Mouse (Mus musculus): ENCODE measurements around the gene Ano6. TPM values are rescaled to one million over a fixed set of nuclear protein-coding genes. Genes with fewer than 3 reads are reported as not detected.
A peak's percentile ranks its signal among the peaks of the same experiment; 100 is the strongest.

The Ano6 gene
- polyA plus RNA-seq, 1 experiment from 2014 or later: 66.2 TPM

GRCm38 (mm10) chr15:95791141-95791791, 623 bp downstream of the Ano6 start:
- H3K27me3 ChIP-seq (replicated peaks; ENCODE audit: control insufficient read depth, insufficient read depth, low read length): no peaks in the 10 kb centered on the region
- H3K4me2 ChIP-seq (ENCODE audit: low read length): peak overlapping the region; percentile 86
- 1% methylated on average over 31 of the region's 32 CpGs for WGBS
- H3K4me1 ChIP-seq (replicated peaks; ENCODE audit: control insufficient read depth, insufficient read depth, low read length): peaks cover 44% of the 10 kb centered on the region
- no peaks in the 10 kb centered on the region for H3K9me3 ChIP-seq (ENCODE audit: control insufficient read depth, low read length)
- peak overlapping the region; percentile 94 for H3K9ac ChIP-seq (ENCODE audit: low read length)
- DNase-seq (ENCODE audit: low spot score) (peak; percentile 67), ATAC-seq (replicated peaks; ENCODE audit: low FRiP score, low TSS enrichment, low read depth) (peak; percentile 32; the same call in 1 of the 2 replicates)
- peak overlapping the region; percentile 73 for H3K4me3 ChIP-seq (ENCODE audit: low read depth, low read length)
- no peaks in the 10 kb centered on the region; the same call in 1 of the 2 replicates for H3K36me3 ChIP-seq (ENCODE audit: control insufficient read depth, insufficient read depth, low read length)
- peak overlapping the region; percentile 85 for H3K27ac ChIP-seq (ENCODE audit: low read depth)

GRCm38 (mm10) chr15:95791855-95792254, 1.2 kb downstream of the Ano6 start:
- H3K4me1 ChIP-seq (replicated peaks; ENCODE audit: control insufficient read depth, insufficient read depth, low read length): peaks cover 44% of the 10 kb centered on the region
- H3K4me3 ChIP-seq (ENCODE audit: low read depth, low read length): peak overlapping the region; percentile 73
- no peak overlapping the region; the same call in 1 of the 2 replicates for H3K9ac ChIP-seq (ENCODE audit: low read length)
- no peak for DNase-seq (ENCODE audit: low spot score)
- peak overlapping the region; percentile 3; the same call in 1 of the 2 replicates for H3K27ac ChIP-seq (ENCODE audit: low read depth)
- no peaks in the 10 kb centered on the region for H3K9me3 ChIP-seq (ENCODE audit: control insufficient read depth, low read length)
- no peak for ATAC-seq (replicated peaks; ENCODE audit: low FRiP score, low TSS enrichment, low read depth)
- WGBS: 36% methylated on average over 5 of the region's 5 CpGs
- H3K4me2 ChIP-seq (ENCODE audit: low read length): peak overlapping the region; percentile 86
- H3K27me3 ChIP-seq (replicated peaks; ENCODE audit: control insufficient read depth, insufficient read depth, low read length): no peaks in the 10 kb centered on the region
- H3K36me3 ChIP-seq (ENCODE audit: control insufficient read depth, insufficient read depth, low read length): no peaks in the 10 kb centered on the region; the same call in 1 of the 2 replicates

- Histone ChIP-seq H3K27me3 (replicated peaks; ENCODE audit: control insufficient read depth, insufficient read depth, low read length) (no peaks in the 10 kb centered on the region), H3K4me1 (replicated peaks; ENCODE audit: control insufficient read depth, insufficient read depth, low read length) (peaks cover 48% of the 10 kb centered on the region), H3K27ac (ENCODE audit: low read depth) (peak overlapping the region; percentile 3; the same call in 1 of the 2 replicates), H3K4me3 (ENCODE audit: low read depth, low read length) (peak overlapping the region; percentile 73), H3K36me3 (ENCODE audit: control insufficient read depth, insufficient read depth, low read length) (no peaks in the 10 kb centered on the region; the same call in 1 of the 2 replicates), H3K4me2 (ENCODE audit: low read length) (peak overlapping the region; percentile 86), H3K9me3 (ENCODE audit: control insufficient read depth, low read length) (no peaks in the 10 kb centered on the region), H3K9ac (ENCODE audit: low read length) (no peak overlapping the region)
- DNase-seq (ENCODE audit: low spot score): no peak
- WGBS: 75% methylated on average over 25 of the region's 25 CpGs
- ATAC-seq (replicated peaks; ENCODE audit: low FRiP score, low TSS enrichment, low read depth): no peak
Measured at GRCm38 (mm10) chr15:95792261-95793260, 1.9 kb downstream of the Ano6 start.

GRCm38 (mm10) chr15:95793748-95794491, 3.3 kb downstream of the Ano6 start:
- no peaks in the 10 kb centered on the region for H3K27me3 ChIP-seq (replicated peaks; ENCODE audit: control insufficient read depth, insufficient read depth, low read length)
- H3K9ac ChIP-seq (ENCODE audit: low read length): no peak overlapping the region
- no peak overlapping the region for H3K4me2 ChIP-seq (ENCODE audit: low read length)
- H3K9me3 ChIP-seq (ENCODE audit: control insufficient read depth, low read length): no peaks in the 10 kb centered on the region
- 81% methylated on average over 9 of the region's 9 CpGs for WGBS
- H3K4me3 ChIP-seq (ENCODE audit: low read depth, low read length): no peak overlapping the region
- DNase-seq (ENCODE audit: low spot score) (no peak), ATAC-seq (replicated peaks; ENCODE audit: low FRiP score, low TSS enrichment, low read depth) (no peak)
- no peak overlapping the region for H3K27ac ChIP-seq (ENCODE audit: low read depth)
- H3K36me3 ChIP-seq (ENCODE audit: control insufficient read depth, insufficient read depth, low read length): peaks cover 3% of the 10 kb centered on the region; the same call in 1 of the 2 replicates
- peaks cover 48% of the 10 kb centered on the region for H3K4me1 ChIP-seq (replicated peaks; ENCODE audit: control insufficient read depth, insufficient read depth, low read length)

- ATAC-seq (replicated peaks; ENCODE audit: low FRiP score, low TSS enrichment, low read depth) (peak; percentile 82), DNase-seq (ENCODE audit: low spot score) (no peak)
- H3K27me3 ChIP-seq (replicated peaks; ENCODE audit: control insufficient read depth, insufficient read depth, low read length): no peaks in the 10 kb centered on the region
- peaks cover 43% of the 10 kb centered on the region for H3K4me1 ChIP-seq (replicated peaks; ENCODE audit: control insufficient read depth, insufficient read depth, low read length)
- no peak overlapping the region for H3K4me3 ChIP-seq (ENCODE audit: low read depth, low read length)
- H3K4me2 ChIP-seq (ENCODE audit: low read length): no peak overlapping the region
- no peaks in the 10 kb centered on the region for H3K9me3 ChIP-seq (ENCODE audit: control insufficient read depth, low read length)
- no peak overlapping the region for H3K9ac ChIP-seq (ENCODE audit: low read length)
- peaks cover 3% of the 10 kb centered on the region; the same call in 1 of the 2 replicates for H3K36me3 ChIP-seq (ENCODE audit: control insufficient read depth, insufficient read depth, low read length)
- H3K27ac ChIP-seq (ENCODE audit: low read depth): no peak overlapping the region
- 59% methylated on average over 10 of the region's 10 CpGs for WGBS
Measured at GRCm38 (mm10) chr15:95794611-95795565, 4.2 kb downstream of the Ano6 start.

GRCm38 (mm10) chr15:95796062-95796461, 5.4 kb downstream of the Ano6 start:
- H3K9ac ChIP-seq (ENCODE audit: low read length): no peak overlapping the region
- no peak overlapping the region for H3K4me3 ChIP-seq (ENCODE audit: low read depth, low read length)
- H3K27me3 ChIP-seq (replicated peaks; ENCODE audit: control insufficient read depth, insufficient read depth, low read length): no peaks in the 10 kb centered on the region
- ATAC-seq (replicated peaks; ENCODE audit: low FRiP score, low TSS enrichment, low read depth): no peak
- H3K36me3 ChIP-seq (ENCODE audit: control insufficient read depth, insufficient read depth, low read length): peaks cover 3% of the 10 kb centered on the region; the same call in 1 of the 2 replicates
- H3K4me1 ChIP-seq (replicated peaks; ENCODE audit: control insufficient read depth, insufficient read depth, low read length): peaks cover 41% of the 10 kb centered on the region
- H3K9me3 ChIP-seq (ENCODE audit: control insufficient read depth, low read length): no peaks in the 10 kb centered on the region
- no peak overlapping the region for H3K27ac ChIP-seq (ENCODE audit: low read depth)
- no peak for DNase-seq (ENCODE audit: low spot score)
- 74% methylated on average over 5 of the region's 5 CpGs for WGBS
- no peak overlapping the region for H3K4me2 ChIP-seq (ENCODE audit: low read length)

GRCm38 (mm10) chr15:95797144-95797983, 6.7 kb downstream of the Ano6 start:
- Histone ChIP-seq H3K27me3 (replicated peaks; ENCODE audit: control insufficient read depth, insufficient read depth, low read length) (no peaks in the 10 kb centered on the region), H3K4me3 (ENCODE audit: low read depth, low read length) (no peak overlapping the region), H3K27ac (ENCODE audit: low read depth) (no peak overlapping the region), H3K9me3 (ENCODE audit: control insufficient read depth, low read length) (no peaks in the 10 kb centered on the region), H3K9ac (ENCODE audit: low read length) (no peak overlapping the region), H3K36me3 (ENCODE audit: control insufficient read depth, insufficient read depth, low read length) (peaks cover 3% of the 10 kb centered on the region; the same call in 1 of the 2 replicates), H3K4me2 (ENCODE audit: low read length) (no peak overlapping the region), H3K4me1 (replicated peaks; ENCODE audit: control insufficient read depth, insufficient read depth, low read length) (peaks cover 34% of the 10 kb centered on the region)
- DNase-seq (ENCODE audit: low spot score) (no peak), ATAC-seq (replicated peaks; ENCODE audit: low FRiP score, low TSS enrichment, low read depth) (no peak)
- 72% methylated on average over 9 of the region's 9 CpGs for WGBS
